Mouse (Mus musculus) neural tube, embryonic 15.5 days (tissue): ENCODE data around the gene Apom. TPM values are rescaled to one million over a fixed set of nuclear protein-coding genes. Genes with fewer than 3 reads are reported as not detected.
A peak's percentile ranks its signal among the peaks of the same experiment; 100 is the strongest.

Source experiments
- ATAC-seq: fragments of 200-750 bp; cut with Nextera tagmentation; 2 replicates; pipeline ENCODE4 v1.8.0; 2017; ENCODE audit warnings: mild to moderate bottlenecking, moderate TSS enrichment, moderate library complexity; ENCODE audit not compliant: low FRiP score
- H3K27ac ChIP-seq: fragments of 300-500 bp; sonication (generic); replicated peaks from 2 replicates; pipeline ENCODE4 v1.5.1; 2015; ENCODE audit warnings: mild to moderate bottlenecking, inconsistent platforms
- H3K27me3 ChIP-seq: fragments of 300-500 bp; sonication (generic); replicated peaks from 2 replicates; pipeline ENCODE4 v1.6.1; 2015; ENCODE audit warnings: inconsistent platforms
- H3K36me3 ChIP-seq: fragments of 300-500 bp; sonication (generic); 2 replicates; pipeline ENCODE4 v1.6.1; 2015; ENCODE audit warnings: inconsistent platforms
- H3K4me1 ChIP-seq: fragments of 300-500 bp; sonication (generic); 2 replicates; pipeline ENCODE4 v1.6.1; 2015; ENCODE audit warnings: inconsistent platforms
- H3K4me2 ChIP-seq: fragments of 300-500 bp; sonication (generic); 2 replicates; pipeline ENCODE4 v1.6.1; 2015; ENCODE audit warnings: inconsistent platforms, mild to moderate bottlenecking, moderate library complexity
- H3K4me3 ChIP-seq: fragments of 300-500 bp; sonication (generic); replicated peaks from 2 replicates; pipeline ENCODE4 v1.5.1; 2015; ENCODE audit warnings: mild to moderate bottlenecking, inconsistent platforms
- H3K9ac ChIP-seq: fragments of 300-500 bp; sonication (generic); replicated peaks from 2 replicates; pipeline ENCODE4 v1.6.1; 2015; ENCODE audit warnings: mild to moderate bottlenecking, inconsistent platforms
- H3K9me3 ChIP-seq: fragments of 300-500 bp; sonication (generic); replicated peaks from 2 replicates; pipeline ENCODE4 v1.6.1; 2016; ENCODE audit warnings: inconsistent platforms
- WGBS: fragments of 180-500 bp; shearing (Covaris S2); methylation state at CpG from one replicate; pipeline ENCODE4 v1.1.7; 2015; ENCODE audit warnings: mixed read lengths; 5-methylcytosine and 5-hydroxymethylcytosine counted together
- polyA plus RNA-seq: library from polyadenylated mRNA; unstranded; fragments of >200 nt; fragmentation: Nextera tagmentation; extraction: Ambion mirVana; gene quantifications from 2 replicates; pipeline ENCODE4 v1.2.1, GENCODE M21; 2015

The Apom gene
- polyA plus RNA-seq, 1 experiment from 2014 or later, result 0.20 TPM

DNA sequence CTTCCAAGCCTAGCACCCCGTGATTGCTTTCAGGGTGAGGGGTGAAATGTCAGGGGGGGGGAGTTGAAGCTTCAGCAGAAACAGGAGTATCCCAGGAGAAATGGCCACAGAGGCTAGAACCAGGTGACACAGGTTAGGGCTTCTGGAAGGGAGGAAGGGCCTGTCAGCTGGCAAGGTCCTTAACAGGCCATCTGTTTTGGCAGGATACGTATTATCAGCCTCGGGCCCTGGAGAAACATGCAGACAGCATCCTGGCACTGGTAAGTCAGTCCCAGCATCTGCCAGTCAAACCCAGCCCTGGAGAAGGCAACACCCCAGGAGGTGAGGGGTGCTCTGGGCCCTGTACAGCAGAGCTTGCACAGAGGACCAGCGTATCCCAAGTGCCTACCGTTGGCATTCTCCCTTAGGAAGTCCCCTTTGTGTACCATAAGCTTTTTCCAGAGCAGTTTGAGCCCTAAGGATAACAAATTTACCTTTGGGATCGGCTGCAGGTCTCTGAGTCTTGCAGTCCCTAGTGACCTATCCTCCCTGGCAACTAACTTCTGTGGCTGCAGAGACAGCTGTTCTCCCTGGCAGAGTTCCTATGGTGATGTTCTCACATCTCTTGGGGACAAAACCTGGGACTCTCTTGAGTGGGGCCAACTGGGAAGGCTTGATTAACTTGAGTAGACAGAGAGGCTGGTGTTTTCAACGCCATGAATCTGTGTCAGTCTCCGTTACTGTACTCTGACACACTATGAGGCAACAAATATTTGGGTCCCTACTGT, 41.5 kb downstream of the Apom start:
- Histone ChIP-seq H3K9me3 (no peaks in the 10 kb centered on the region), H3K36me3 (peaks cover 43% of the 10 kb centered on the region), H3K4me3 (peak overlapping the region; percentile 69), H3K9ac (peak overlapping the region; percentile 95), H3K4me2 (peak overlapping the region; percentile 68), H3K27ac (peak overlapping the region; percentile 99), H3K4me1 (peaks cover 15% of the 10 kb centered on the region), H3K27me3 (no peaks in the 10 kb centered on the region)
- ATAC-seq, result no peak
- WGBS, result 46% methylated on average over 8 of the region's 8 CpGs

GRCm38 (mm10) chr17:35088825-35089644, 42.8 kb downstream of the Apom start, which contains the start of gene Abhd16a:
TSS of gene Abhd16a (plus strand) at chr17:35089263.
- Histone ChIP-seq H3K36me3 (peaks cover 30% of the 10 kb centered on the region), H3K9me3 (no peaks in the 10 kb centered on the region), H3K4me3 (peak within 1 kb of the TSS; percentile 69), H3K27ac (peak within 1 kb of the TSS; percentile 99), H3K4me1 (peaks cover 15% of the 10 kb centered on the region), H3K4me2 (peak within 1 kb of the TSS; percentile 68), H3K9ac (peak within 1 kb of the TSS; percentile 95), H3K27me3 (no peaks in the 10 kb centered on the region)
- ATAC-seq, result peak; percentile 98
- 3% methylated on average over 67 of the region's 67 CpGs for WGBS

DNA sequence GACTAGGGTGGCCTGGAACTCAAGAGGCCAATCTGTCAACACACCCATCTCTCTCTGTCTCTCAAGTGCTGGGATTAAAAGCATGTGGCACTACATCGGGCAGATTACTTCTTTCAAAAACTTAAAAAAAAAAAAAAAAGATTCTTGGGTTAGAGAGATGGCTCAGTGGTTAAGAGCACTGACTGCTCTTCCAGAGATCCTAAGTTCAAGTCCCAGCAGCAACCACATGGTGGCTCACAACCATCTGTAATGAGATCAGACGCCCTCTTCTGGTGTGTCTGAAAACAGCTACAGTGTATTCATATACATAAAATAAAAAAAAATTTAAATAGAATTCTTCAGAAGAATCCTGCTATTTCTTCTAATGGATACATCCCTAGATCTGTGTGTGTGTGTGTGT, 43.7 kb downstream of the Apom start:
- Histone ChIP-seq H3K9me3 (no peaks in the 10 kb centered on the region), H3K27ac (no peak overlapping the region), H3K27me3 (no peaks in the 10 kb centered on the region), H3K4me1 (peaks cover 15% of the 10 kb centered on the region), H3K9ac (no peak overlapping the region), H3K4me2 (no peak overlapping the region), H3K36me3 (peaks cover 22% of the 10 kb centered on the region), H3K4me3 (no peak overlapping the region)
- no peak for ATAC-seq
- 56% methylated on average over 2 of the region's 2 CpGs for WGBS

GRCm38 (mm10) chr17:35085208-35085865, 46.5 kb downstream of the Apom start, which contains the start of gene Ly6g6f:
TSS of gene Ly6g6f (minus strand) at chr17:35085610.
- Histone ChIP-seq H3K4me2 (no peak within 1 kb of the TSS), H3K9me3 (no peaks in the 10 kb centered on the region), H3K27ac (no peak within 1 kb of the TSS), H3K9ac (no peak within 1 kb of the TSS), H3K27me3 (no peaks in the 10 kb centered on the region), H3K4me3 (no peak within 1 kb of the TSS), H3K4me1 (peaks cover 8% of the 10 kb centered on the region), H3K36me3 (no peaks in the 10 kb centered on the region)
- 83% methylated on average over 7 of the region's 7 CpGs for WGBS
- no peak for ATAC-seq

DNA sequence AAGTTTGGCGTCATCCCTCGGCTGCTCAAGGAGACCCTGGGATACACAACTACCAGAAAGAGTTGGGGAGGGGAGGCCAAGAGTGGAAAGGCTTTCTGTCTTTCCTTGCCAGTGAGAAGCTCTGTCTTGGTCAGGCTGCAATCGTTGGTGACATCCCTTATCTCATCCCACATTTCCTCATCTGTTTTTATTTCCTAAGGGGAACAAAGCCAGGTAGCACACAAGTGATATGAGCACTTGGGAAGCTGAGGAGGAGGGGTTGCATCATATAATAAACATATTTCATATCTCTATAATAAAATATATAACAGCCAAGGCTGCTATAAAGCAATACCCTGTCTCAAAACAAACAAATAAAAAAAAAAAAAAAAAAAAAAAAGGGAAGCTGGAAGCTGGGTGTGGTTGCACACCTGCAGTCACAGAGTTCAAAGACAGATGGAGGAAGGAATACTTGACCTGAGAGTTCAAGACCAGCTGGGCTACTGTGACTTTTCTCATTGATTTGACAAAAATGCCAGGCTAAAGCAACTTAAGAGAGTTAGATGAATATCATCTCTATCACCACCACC, 47.8 kb downstream of the Apom start:
- Histone ChIP-seq H3K4me3 (no peak overlapping the region), H3K27me3 (no peaks in the 10 kb centered on the region), H3K36me3 (no peaks in the 10 kb centered on the region), H3K4me1 (no peaks in the 10 kb centered on the region), H3K9me3 (no peaks in the 10 kb centered on the region), H3K27ac (no peak overlapping the region), H3K4me2 (no peak overlapping the region), H3K9ac (no peak overlapping the region)
- no peak for ATAC-seq
- WGBS, result 85% methylated on average over 3 of the region's 3 CpGs

DNA sequence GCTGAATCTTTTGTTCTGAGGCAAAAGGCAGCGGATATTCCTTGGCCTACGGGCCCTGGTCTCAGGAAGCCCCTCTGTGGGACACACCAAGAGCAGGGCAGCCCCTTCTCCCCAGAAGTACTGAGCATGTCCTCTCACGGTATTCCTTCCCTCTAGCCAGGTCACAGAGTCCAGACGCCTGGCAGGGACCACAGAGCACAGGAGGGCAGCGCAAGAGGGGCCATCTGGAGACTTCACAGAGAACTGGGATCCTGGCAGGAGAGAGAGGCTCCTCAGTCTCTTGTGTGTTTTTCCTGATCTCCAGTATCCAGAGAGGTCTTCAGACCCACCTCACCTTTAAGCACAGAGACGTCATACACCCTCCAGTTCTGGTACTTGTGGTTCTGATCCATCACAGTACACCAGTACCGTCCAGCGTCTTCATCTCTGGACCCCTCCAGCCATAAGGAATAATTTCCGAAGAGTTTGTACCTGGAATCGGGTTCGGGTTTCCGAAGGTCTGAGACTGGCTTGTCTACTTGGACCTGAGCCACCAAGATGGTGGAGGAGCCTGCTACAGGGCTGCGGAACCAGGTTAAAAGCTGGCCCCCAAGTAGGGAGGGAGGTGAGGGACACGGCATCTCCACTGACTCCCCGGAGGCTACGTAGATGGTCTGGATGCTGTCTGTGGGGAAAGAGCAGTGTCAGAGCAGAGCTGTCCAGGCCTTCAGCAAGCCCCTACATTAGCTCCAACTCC, 48.8 kb downstream of the Apom start:
- no peak overlapping the region for H3K4me2 ChIP-seq
- H3K4me1 ChIP-seq, result peaks cover 3% of the 10 kb centered on the region; the same call in 1 of the 2 replicates
- H3K9ac ChIP-seq, result no peak overlapping the region
- no peak overlapping the region for H3K4me3 ChIP-seq
- 91% methylated on average over 16 of the region's 16 CpGs for WGBS
- no peaks in the 10 kb centered on the region for H3K27me3 ChIP-seq
- ATAC-seq, result no peak
- H3K27ac ChIP-seq, result no peak overlapping the region
- H3K36me3 ChIP-seq, result no peaks in the 10 kb centered on the region
- H3K9me3 ChIP-seq, result no peaks in the 10 kb centered on the region

DNA sequence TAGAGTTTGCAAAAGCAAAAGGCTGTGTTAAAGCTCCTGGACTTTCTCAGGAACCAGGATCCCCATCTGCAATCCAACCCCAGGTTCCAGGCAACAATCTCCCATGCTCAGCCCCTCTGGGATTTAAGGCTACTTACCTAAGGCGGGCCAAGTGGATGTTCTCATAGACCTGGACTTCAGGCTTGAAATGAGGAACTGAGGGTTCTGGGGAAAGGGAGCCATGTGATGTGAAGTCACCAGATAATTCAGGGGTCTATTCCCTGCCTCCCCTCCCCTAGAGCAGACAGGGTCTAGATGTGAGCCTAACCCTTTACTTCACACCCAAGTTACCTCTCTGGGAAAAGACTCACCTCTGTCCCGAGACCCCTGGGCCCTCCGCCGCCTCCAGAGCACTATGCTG, 51.1 kb downstream of the Apom start:
- Histone ChIP-seq H3K4me3 (no peak overlapping the region), H3K9ac (no peak overlapping the region), H3K27ac (no peak overlapping the region), H3K4me1 (peaks cover 15% of the 10 kb centered on the region), H3K4me2 (no peak overlapping the region), H3K9me3 (no peaks in the 10 kb centered on the region), H3K36me3 (no peaks in the 10 kb centered on the region), H3K27me3 (no peaks in the 10 kb centered on the region)
- WGBS, result 78% methylated on average over 4 of the region's 4 CpGs
- ATAC-seq, result no peak

- 64% methylated on average over 6 of the region's 6 CpGs for WGBS
- peaks cover 15% of the 10 kb centered on the region for H3K4me1 ChIP-seq
- ATAC-seq, result no peak
- no peaks in the 10 kb centered on the region for H3K9me3 ChIP-seq
- H3K4me2 ChIP-seq, result no peak overlapping the region
- H3K36me3 ChIP-seq, result no peaks in the 10 kb centered on the region
- no peaks in the 10 kb centered on the region for H3K27me3 ChIP-seq
- no peak overlapping the region for H3K27ac ChIP-seq
- H3K9ac ChIP-seq, result no peak overlapping the region
- no peak overlapping the region for H3K4me3 ChIP-seq
Observed at GRCm38 (mm10) chr17:35080248-35080647, 51.6 kb downstream of the Apom start.

- WGBS, result 71% methylated on average over 9 of the region's 9 CpGs
- Histone ChIP-seq H3K4me2 (no peak overlapping the region), H3K27me3 (no peaks in the 10 kb centered on the region), H3K27ac (no peak overlapping the region), H3K4me1 (peaks cover 15% of the 10 kb centered on the region), H3K4me3 (no peak overlapping the region), H3K36me3 (no peaks in the 10 kb centered on the region), H3K9me3 (no peaks in the 10 kb centered on the region), H3K9ac (no peak overlapping the region)
- no peak for ATAC-seq
Observed at GRCm38 (mm10) chr17:35079778-35080177, 52.1 kb downstream of the Apom start.
